Mouse (Mus musculus) heart, embryonic 14.5 days (tissue): ENCODE measurements around the gene Cldn10. TPM values are rescaled to one million over a fixed set of nuclear protein-coding genes. Genes with fewer than 3 reads are reported as not detected.
"Not testable (repeated sequence)": the region's sequence is repeated elsewhere in the genome, so short reads cannot be mapped to it uniquely, and the experiment has no call there.

Source experiments
- ATAC-seq: fragments of 200-750 bp; cut with Nextera tagmentation; 2 replicates; pipeline ENCODE4 v1.8.0; 2017; ENCODE audit warnings: low read depth, moderate TSS enrichment; ENCODE audit not compliant: insufficient number of reproducible peaks, insufficient read depth, low FRiP score
- H3K27ac ChIP-seq, 2 experiments: fragments of 200-500 bp in 1 of 2; fragments of 300-500 bp in 1 of 2; sonication (generic) in 1 of 2; replicated peaks in 1 of 2; 2 replicates each; pipeline ENCODE4 v1.5.1; 2012 to 2014; ENCODE audit warnings: low read depth in 2 of 2, low read length in 2 of 2, control low read depth in 1 of 2, mild to moderate bottlenecking in 1 of 2, mixed read lengths in 1 of 2; ENCODE audit not compliant: control insufficient read depth in 1 of 2, insufficient read depth in 1 of 2
- H3K27me3 ChIP-seq: fragments of 300-500 bp; sonication (generic); 2 replicates; pipeline ENCODE4 v1.6.1; 2014; ENCODE audit warnings: mild to moderate bottlenecking, low read length, control low read depth; ENCODE audit not compliant: control insufficient read depth, insufficient read depth
- H3K36me3 ChIP-seq: fragments of 300-500 bp; sonication (generic); 2 replicates; pipeline ENCODE4 v1.6.1; 2014; ENCODE audit warnings: mild to moderate bottlenecking, control low read depth, low read length, mixed read lengths; ENCODE audit not compliant: control insufficient read depth, insufficient read depth
- H3K4me1 ChIP-seq, 2 experiments: fragments of 200-500 bp in 1 of 2; fragments of 300-500 bp in 1 of 2; sonication (generic) in 1 of 2; 2 replicates each; pipeline ENCODE4 v1.6.1; 2012 to 2014; ENCODE audit warnings: low read length in 2 of 2, control low read depth in 1 of 2, mixed read lengths in 1 of 2; ENCODE audit not compliant: control insufficient read depth in 2 of 2, insufficient read depth in 2 of 2
- H3K4me2 ChIP-seq: fragments of 300-500 bp; sonication (generic); 2 replicates; pipeline ENCODE4 v1.6.1; 2014; ENCODE audit warnings: mild to moderate bottlenecking, low read length
- H3K4me3 ChIP-seq, 2 experiments: fragments of 200-500 bp in 1 of 2; fragments of 300-500 bp in 1 of 2; sonication (generic) in 1 of 2; 2 replicates each; pipeline ENCODE4 v1.5.1; 2012 to 2014; ENCODE audit warnings: low read length in 2 of 2, mild to moderate bottlenecking in 2 of 2, control low read depth in 1 of 2, low read depth in 1 of 2, moderate library complexity in 1 of 2; ENCODE audit not compliant: control insufficient read depth in 1 of 2, insufficient read depth in 1 of 2
- H3K9ac ChIP-seq: fragments of 300-500 bp; sonication (generic); 2 replicates; pipeline ENCODE4 v1.6.1; 2014; ENCODE audit warnings: mild to moderate bottlenecking, low read length
- H3K9me3 ChIP-seq: fragments of 300-500 bp; sonication (generic); 2 replicates; pipeline ENCODE4 v1.6.1; 2016; ENCODE audit warnings: low read length, control low read depth; ENCODE audit not compliant: control insufficient read depth
- WGBS: fragments of 180-500 bp; shearing (Covaris S2); extraction: QIAGEN DNeasy Blood & Tissue Kit; methylation state at CpG from one replicate; pipeline ENCODE4 v1.1.7; 2014; 5-methylcytosine and 5-hydroxymethylcytosine counted together
- polyA plus RNA-seq: library from polyadenylated mRNA; unstranded; fragments of >200 nt; fragmentation: Nextera tagmentation; extraction: Ambion mirVana; gene quantifications from 2 replicates; pipeline ENCODE4 v1.2.1, GENCODE M21; 2014

The Cldn10 gene
- polyA plus RNA-seq, 1 experiment from 2014 or later = 0.45 TPM

- H3K27ac ChIP-seq, ATAC-seq: not testable (repeated sequence)
Observed at GRCm38 (mm10) chr14:118811256-118811655, 23.5 kb downstream of the Cldn10 start.

GRCm38 (mm10) chr14:118813111-118813510, 25.4 kb downstream of the Cldn10 start:
- H3K4me2 ChIP-seq = no peak overlapping the region
- no peak overlapping the region for H3K27ac ChIP-seq
- peaks cover 0 to 6% of the 10 kb centered on the region in 2 experiments; a peak in 2 of 4 replicates for H3K4me1 ChIP-seq
- H3K27me3 ChIP-seq = peaks cover 4% of the 10 kb centered on the region; the same call in 1 of the 2 replicates
- H3K36me3 ChIP-seq = no peaks in the 10 kb centered on the region
- H3K9me3 ChIP-seq = peaks cover 3% of the 10 kb centered on the region; the same call in 1 of the 2 replicates
- no peak overlapping the region for H3K9ac ChIP-seq
- no peak overlapping the region for H3K4me3 ChIP-seq
- WGBS = 56% methylated on average over 7 of the region's 7 CpGs
- ATAC-seq = no peak

More at GRCm38 (mm10) chr14:118811256-118811655, 23.5 kb downstream of the Cldn10 start:
- not testable (repeated sequence) for H3K27me3 ChIP-seq, H3K36me3 ChIP-seq, H3K4me2 ChIP-seq, H3K9ac ChIP-seq, H3K4me1 ChIP-seq, H3K4me3 ChIP-seq, H3K9me3 ChIP-seq

GRCm38 (mm10) chr14:118816503-118816902, 28.8 kb downstream of the Cldn10 start:
- no peaks in the 10 kb centered on the region for H3K36me3 ChIP-seq
- ATAC-seq = no peak
- no peaks in the 10 kb centered on the region for H3K4me1 ChIP-seq
- H3K27me3 ChIP-seq = peaks cover 12% of the 10 kb centered on the region; the same call in 1 of the 2 replicates
- 19% methylated on average over 4 of the region's 4 CpGs for WGBS
- H3K4me3 ChIP-seq = no peak overlapping the region
- H3K4me2 ChIP-seq = no peak overlapping the region
- peaks cover 4% of the 10 kb centered on the region; the same call in 1 of the 2 replicates for H3K9me3 ChIP-seq
- no peak overlapping the region for H3K27ac ChIP-seq
- no peak overlapping the region for H3K9ac ChIP-seq

GRCm38 (mm10) chr14:118820111-118820510, 32.4 kb downstream of the Cldn10 start:
- ATAC-seq = no peak
- H3K9me3 ChIP-seq = peaks cover 4% of the 10 kb centered on the region; the same call in 1 of the 2 replicates
- no peak overlapping the region for H3K27ac ChIP-seq
- no peak overlapping the region for H3K4me3 ChIP-seq
- no peak overlapping the region for H3K9ac ChIP-seq
- H3K27me3 ChIP-seq = peaks cover 12% of the 10 kb centered on the region; the same call in 1 of the 2 replicates
- no peaks in the 10 kb centered on the region for H3K36me3 ChIP-seq
- 11% methylated on average over 8 of the region's 8 CpGs for WGBS
- no peaks in the 10 kb centered on the region for H3K4me1 ChIP-seq
- no peak overlapping the region for H3K4me2 ChIP-seq

GRCm38 (mm10) chr14:118822816-118823215, 35.1 kb downstream of the Cldn10 start:
- H3K27ac ChIP-seq = no peak overlapping the region
- no peaks in the 10 kb centered on the region for H3K36me3 ChIP-seq
- no peak overlapping the region for H3K4me2 ChIP-seq
- H3K4me1 ChIP-seq = no peaks in the 10 kb centered on the region
- no peak for ATAC-seq
- H3K27me3 ChIP-seq = 0 out of 2 replicates have a peak, but pooled peaks cover 7% of the 10 kb centered on the region
- 76% methylated on average over 4 of the region's 4 CpGs for WGBS
- no peak overlapping the region for H3K4me3 ChIP-seq
- H3K9ac ChIP-seq = no peak overlapping the region
- peaks cover 4% of the 10 kb centered on the region; the same call in 1 of the 2 replicates for H3K9me3 ChIP-seq

GRCm38 (mm10) chr14:118823313-118823712, 35.6 kb downstream of the Cldn10 start:
- Histone ChIP-seq H3K9me3 (no peaks in the 10 kb centered on the region), H3K4me1 (no peaks in the 10 kb centered on the region), H3K27ac (no peak overlapping the region), H3K9ac (no peak overlapping the region), H3K27me3 (0 out of 2 replicates have a peak, but pooled peaks cover 7% of the 10 kb centered on the region), H3K4me2 (no peak overlapping the region), H3K4me3 (no peak overlapping the region), H3K36me3 (no peaks in the 10 kb centered on the region)
- no peak for ATAC-seq
- WGBS = 71% methylated on average over 6 of the region's 6 CpGs

GRCm38 (mm10) chr14:118826346-118826745, 38.6 kb downstream of the Cldn10 start:
- Histone ChIP-seq H3K4me3 (no peak overlapping the region), H3K27me3 (no peaks in the 10 kb centered on the region), H3K9me3 (no peaks in the 10 kb centered on the region), H3K4me1 (no peaks in the 10 kb centered on the region), H3K36me3 (no peaks in the 10 kb centered on the region), H3K9ac (no peak overlapping the region), H3K4me2 (no peak overlapping the region), H3K27ac (no peak overlapping the region)
- ATAC-seq = no peak
- 74% methylated on average over 8 of the region's 8 CpGs for WGBS

GRCm38 (mm10) chr14:118827283-118827904, 39.7 kb downstream of the Cldn10 start:
- Histone ChIP-seq H3K36me3 (no peaks in the 10 kb centered on the region), H3K27ac (no peak overlapping the region), H3K4me2 (no peak overlapping the region), H3K27me3 (no peaks in the 10 kb centered on the region), H3K4me3 (no peak overlapping the region), H3K9me3 (no peaks in the 10 kb centered on the region), H3K4me1 (no peaks in the 10 kb centered on the region), H3K9ac (no peak overlapping the region)
- WGBS = 51% methylated on average over 7 of the region's 7 CpGs
- no peak for ATAC-seq
